Mouse (Mus musculus) frontal cortex, postnatal 14 days (tissue): ENCODE results near the gene Cyp2j13.
"Not testable (repeated sequence)": the region's sequence is repeated elsewhere in the genome, so short reads cannot be mapped to it uniquely, and the experiment has no call there.

Source experiments
- DNase-seq, 2 experiments: peaks; one replicate each; pipeline ENCODE4 v3.0.0; 2022; ENCODE audit warnings: low spot score in 2 of 2

The Cyp2j13 gene

DNA sequence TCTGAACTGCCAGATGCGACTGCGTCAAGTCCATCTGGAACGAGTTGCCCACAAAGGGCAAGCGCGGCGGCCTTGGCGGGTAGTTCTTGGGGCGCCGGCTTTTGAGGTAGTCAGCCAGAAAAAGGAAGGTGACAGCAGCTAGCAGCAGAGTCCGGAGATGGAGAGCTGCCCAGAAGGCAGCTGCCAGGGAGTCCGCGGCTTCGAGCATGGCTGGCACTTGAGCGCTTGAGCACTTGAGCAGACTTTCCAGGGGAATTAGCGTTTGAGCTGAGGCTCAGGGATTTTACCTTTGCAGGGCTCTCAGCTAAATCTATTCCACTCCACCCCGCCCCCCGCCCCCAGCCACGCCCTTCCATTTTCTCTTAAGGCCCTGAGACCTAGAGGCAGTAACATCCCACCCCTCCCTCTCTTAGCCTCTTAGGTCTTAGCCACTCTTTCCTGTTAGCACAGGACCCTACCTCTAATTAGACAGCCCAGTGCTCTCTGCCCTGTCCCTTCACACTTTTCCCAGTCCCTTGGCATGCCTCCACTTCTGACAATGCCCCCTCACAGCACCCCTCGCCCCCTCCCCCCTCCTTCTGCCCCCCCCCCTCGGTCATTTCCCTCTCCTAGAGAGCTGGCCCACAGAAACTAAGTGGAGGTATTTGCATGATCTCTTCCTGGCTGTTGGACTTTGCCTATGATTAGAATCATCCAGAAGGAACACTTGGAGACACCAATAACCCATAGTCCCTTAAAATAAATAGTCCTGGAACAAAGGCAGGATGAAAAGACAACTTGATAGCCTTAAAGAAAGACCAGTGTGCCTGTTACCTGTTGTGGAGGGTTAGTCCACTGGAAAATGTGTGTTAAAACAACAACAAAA, at the start of gene Cyp2j13:
TSS of gene Cyp2j13 (minus strand) at position 286 of the 865 bp plus-strand sequence.
- DNase-seq = peak; percentile 7 to 19

DNA sequence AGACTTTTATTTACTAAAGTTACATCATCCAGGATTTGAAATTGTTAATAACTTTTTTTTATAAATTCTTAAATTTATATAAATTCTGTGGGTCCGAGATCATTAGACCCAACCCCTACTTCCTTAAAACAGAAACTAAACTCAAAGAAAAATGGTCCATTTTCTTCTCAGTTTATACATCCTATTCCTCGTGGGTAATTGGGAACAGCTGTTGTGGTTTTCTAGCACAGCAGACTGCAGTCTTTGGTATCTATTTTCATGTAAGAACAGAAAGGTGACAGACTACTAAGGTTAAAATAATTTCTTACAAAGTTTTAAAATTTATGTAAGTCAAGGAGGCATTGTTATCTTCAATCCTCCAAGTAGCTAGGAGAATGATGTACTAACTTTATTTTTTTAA, 19.5 kb upstream of the Cyp2j13 start:
- DNase-seq = no peak

DNA sequence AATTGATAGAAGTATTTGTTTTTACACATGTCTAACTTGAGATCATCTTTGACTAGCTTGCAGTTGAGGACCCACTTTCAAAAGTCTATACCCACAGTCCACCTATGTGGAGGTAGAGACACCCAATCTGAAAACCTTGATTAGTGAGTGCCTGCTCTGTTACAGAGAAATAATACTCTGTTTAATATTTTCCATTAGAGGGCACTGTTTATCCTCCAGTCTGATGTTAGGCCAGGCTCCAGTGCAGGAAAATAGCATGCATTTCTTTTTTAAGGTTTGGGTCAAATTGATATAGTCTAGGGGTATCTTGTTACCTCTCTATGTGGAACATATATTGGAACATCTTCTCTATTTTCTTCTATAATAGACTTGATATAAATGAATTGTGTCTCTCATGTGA, 14.5 kb upstream of the Cyp2j13 start:
- no peak for DNase-seq

DNA sequence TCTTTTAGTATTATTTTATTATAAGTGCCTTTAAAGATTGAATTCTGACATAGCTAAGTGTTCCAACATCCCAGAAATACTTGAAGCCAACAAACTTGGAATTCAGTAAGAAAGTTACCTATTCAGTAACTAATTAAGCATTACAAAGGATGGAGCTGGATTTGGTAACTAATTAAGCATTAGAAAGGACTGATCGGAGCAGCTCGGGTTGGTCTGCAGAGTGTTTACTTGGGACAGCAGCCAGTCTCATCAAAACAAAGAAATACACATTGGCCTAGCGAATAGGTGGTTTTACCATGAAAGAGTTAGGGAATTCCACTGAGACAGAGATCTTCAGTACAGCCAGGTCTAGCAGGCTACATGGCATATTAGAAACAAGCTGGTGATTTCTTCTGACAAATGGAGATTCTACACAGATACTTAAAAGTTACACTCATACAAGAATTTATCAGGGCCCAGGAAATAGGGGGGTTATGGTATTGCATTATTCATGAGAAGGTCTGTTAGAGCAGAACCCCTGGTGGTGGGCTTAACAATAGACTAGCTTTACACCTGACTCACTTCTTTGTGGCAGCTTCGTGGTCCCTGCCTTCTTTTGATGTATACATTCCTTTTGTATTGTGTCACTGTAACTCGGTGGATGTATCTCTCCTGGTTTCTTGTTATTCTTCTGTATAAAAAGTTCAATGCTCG, 12.2 kb upstream of the Cyp2j13 start:
- DNase-seq = not testable (repeated sequence)

DNA sequence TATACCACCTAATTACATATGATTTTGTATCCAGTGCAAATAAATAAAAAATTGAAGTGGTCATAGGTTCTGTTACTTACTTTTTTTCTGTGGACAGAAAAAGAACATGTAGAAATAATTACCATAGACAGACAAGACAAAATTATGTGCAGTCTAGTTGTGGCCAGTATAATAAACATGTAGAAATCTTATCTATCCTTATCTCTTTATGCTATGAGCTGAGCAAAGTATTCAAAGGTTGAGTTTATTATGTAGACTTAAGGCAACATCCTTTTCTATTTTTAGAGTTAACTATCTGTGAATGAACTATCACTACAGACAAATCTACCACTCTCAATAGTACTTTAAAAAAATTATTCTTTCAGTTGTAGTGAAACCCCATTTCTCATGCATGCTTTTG, 962 bp upstream of the Cyp2j13 start:
- DNase-seq = no peak

DNA sequence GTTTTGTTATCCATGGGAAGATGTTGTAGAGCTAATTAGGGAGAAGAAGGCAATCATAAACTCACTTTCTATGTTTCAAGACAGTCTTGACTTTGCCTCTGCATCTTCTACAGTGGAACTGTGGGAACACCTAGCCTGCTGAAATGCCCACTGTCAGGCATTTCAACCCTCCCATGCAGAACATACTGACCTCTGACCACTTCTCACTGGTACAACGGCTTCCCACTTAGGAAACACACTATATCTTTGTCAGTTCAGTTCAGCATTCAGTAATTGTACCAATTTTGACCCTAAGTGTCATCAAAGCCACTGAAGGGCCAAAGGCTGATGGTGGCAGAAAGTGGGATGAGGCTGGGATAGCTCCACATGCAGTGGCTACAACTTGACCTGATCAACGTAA, 15.3 kb downstream of the Cyp2j13 start:
- no peak for DNase-seq

DNA sequence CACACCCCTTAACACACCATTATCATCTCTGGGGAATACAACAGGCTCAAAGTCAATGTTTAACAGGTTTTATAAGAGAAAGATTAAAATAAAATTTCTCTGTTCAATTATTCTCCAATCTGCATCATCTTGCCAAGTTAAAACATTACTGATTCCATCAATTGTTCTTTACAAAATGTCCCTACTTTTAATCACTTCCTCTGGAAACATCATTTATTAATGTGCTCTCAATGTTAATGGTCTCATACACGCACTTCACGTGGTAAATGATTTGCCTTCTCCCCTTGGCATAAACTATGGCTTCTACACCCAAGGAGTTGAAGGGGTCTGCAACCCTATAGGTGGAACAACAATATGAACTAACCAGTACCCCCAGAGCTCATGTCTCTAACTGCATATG, 17.2 kb downstream of the Cyp2j13 start:
- no peak for DNase-seq

DNA sequence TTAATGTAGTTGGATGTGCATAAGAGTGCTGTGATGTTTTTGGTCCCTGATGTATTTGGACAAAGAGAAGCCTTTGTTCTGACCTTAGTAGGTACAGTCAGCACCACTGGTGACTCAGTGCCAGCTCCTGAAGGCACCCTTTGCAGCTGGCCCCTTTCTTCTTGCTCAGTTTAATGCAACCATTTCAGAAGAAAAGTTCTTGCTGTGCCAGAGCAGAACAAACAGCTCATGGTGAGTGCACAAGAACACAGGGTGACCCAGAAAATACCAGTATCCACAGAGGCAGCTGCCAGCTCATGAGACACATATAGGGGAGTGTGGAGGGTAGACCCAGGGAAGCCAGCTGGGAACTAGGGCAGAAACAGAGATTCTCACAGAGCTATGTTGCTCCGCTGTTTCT, 48.9 kb downstream of the Cyp2j13 start:
- DNase-seq = peak; percentile 13 to 59

DNA sequence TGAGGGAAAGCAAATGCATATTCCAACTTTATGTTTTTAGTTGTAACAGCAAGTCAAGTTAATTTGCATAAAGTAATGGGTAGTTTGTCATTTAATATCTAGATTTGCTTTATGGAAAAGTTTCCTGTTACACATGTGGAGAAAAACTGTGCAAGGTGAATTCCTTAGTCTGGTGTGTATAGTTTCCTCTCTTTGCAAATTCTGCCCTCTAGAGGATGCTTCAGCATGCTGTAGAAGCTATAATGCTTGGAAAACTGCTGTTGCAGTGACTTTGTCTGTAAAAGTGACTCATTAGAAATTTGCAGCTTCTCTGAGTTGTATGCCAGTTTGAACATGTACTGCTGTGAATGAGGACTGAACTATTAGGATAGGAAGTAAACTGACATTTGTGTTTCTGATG, 54.5 kb downstream of the Cyp2j13 start:
- no peak for DNase-seq

DNA sequence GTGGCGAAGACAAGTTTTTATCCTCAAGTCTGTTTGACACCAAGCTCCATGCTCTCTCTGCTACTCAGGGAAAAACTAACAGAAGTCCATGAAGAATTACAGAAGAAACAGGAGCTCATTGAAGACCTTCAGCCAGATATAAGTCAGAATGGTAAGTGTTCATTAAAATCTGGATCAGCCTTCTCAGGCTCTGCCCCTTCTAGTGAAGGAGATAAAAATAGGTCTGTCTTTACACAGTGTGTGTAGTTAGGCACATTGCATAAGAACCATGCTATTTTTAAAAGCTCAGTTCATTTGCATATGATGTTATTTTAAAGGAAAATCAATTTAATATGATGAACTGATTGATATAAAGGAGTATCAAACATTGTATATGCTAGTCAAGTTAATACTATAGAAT, 60.5 kb downstream of the Cyp2j13 start:
- no peak for DNase-seq

DNA sequence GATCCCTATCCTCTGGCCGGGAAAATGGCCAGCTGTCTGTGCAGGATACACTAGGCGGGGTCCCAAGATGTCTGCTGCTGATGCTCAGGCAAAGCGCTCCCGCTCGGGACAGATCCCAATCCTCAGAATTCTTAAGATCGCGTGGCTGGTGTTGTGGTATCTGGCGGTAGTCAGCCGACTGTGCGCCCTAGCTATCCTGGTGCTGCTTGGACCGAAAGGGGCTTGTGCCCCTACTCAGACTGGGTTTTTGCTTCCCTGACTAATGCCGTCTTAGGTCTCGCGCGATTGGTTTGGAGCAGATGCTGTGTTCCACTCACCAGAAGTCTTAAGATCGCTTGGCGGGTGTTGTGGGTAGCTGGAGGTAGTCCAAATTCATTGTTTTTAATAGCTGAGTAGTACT, 95.1 kb downstream of the Cyp2j13 start:
- not testable (repeated sequence) for DNase-seq
